Mouse (Mus musculus) macrophage (primary cell): ENCODE measurements around the gene Gprc5a. TPM values are rescaled to one million over a fixed set of nuclear protein-coding genes. Genes with fewer than 3 reads are reported as not detected.

Source experiments
- H3K27ac ChIP-seq: fragments of 350-480 bp; formaldehyde crosslinking; 2 replicates; pipeline ENCODE4 v1.9.0; 2021
- H3K36me3 ChIP-seq: fragments of 350-480 bp; formaldehyde crosslinking; 2 replicates; pipeline ENCODE4 v1.9.0; 2021; ENCODE audit errors: inconsistent target
- H3K4me3 ChIP-seq: fragments of 350-480 bp; formaldehyde crosslinking; 2 replicates; pipeline ENCODE4 v1.9.0; 2021; ENCODE audit errors: inconsistent target
- H3K79me2 ChIP-seq: fragments of 350-480 bp; formaldehyde crosslinking; 2 replicates; pipeline ENCODE4 v1.9.0; 2021; ENCODE audit errors: inconsistent target
- WGBS: methylation state at CpG from one replicate; pipeline ENCODE4 v1.1.7; 2026; ENCODE audit warnings: inconsistent platforms; ENCODE audit not compliant: missing documents; 5-methylcytosine and 5-hydroxymethylcytosine counted together
- polyA plus RNA-seq: library from polyadenylated mRNA; stranded (reverse); fragments of 250-400 nt; gene quantifications from 3 replicates; pipeline ENCODE4 v1.2.4, GENCODE M21; 2018; ENCODE audit warnings: inconsistent platforms
- total RNA-seq, 78 experiments: library from RNA; depleted of rRNA; stranded (reverse); fragments of 250-400 nt; gene quantifications; 1 replicate in 9 of 78; 2 replicates in 24 of 78; 3 replicates in 43 of 78; 4 replicates in 2 of 78; pipeline ENCODE4 v1.2.4; 2018; ENCODE audit warnings: inconsistent platforms in 56 of 78

The Gprc5a gene
- 1 to 10 TPM in 1 of 26 experiments, under 1 TPM in 3, not detected in 22; 0.37 to 1.0 (median 0.55) TPM for total RNA-seq (2018; cell fraction: chromatin; rRNA removed)
- 1 to 10 TPM in 2 of 26 experiments, under 1 TPM in 13, not detected in 11; 0.07 to 1.2 (median 0.19) TPM for total RNA-seq (2018; cell fraction: cytosol; rRNA removed)
- 1 to 10 TPM in 1 of 26 experiments, under 1 TPM in 8, not detected in 17; 0.18 to 1.5 (median 0.44) TPM for total RNA-seq (2018; cell fraction: nucleus; rRNA removed)
- 0.06 to 0.11 TPM in 2 of 3 replicates, not detected in the other for polyA plus RNA-seq

DNA sequence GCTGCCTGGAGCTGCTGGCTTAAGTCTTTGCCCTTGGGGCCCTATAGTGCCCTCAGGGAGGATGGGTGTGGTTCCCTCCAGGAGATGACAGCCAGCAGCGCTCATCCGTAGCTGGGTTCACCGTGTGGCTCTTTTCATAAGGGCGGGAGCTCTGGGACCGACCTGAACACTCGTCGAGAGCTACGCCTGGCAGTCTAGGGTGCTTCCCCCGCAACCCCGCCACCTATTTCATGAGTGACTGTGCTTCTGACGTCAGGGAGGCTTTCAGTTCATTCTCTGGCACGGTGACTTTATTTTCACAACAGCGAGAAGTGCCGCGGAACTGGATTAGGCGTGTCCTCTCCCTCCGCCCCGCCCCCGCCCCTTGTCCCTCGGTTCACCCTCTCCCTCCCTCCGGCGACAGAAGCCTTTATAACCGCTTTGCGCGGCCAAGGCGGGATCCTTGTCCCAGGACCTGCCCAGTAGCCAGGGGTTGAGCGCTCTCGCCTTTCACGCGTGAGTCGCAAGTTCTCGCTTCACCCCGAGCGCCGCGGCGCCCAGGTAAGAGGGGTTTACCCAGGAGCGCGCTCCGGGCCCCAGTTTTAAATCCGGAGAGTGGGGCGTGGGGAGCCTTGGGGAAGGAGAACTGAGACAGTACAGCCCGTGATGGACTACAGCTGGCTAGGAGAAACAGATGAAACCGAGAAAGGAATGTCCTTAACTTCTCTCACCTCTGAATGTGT lies at the start of gene Gprc5a:
TSS of gene Gprc5a (plus strand) at position 416 of the 722 bp plus-strand sequence.
- Histone ChIP-seq H3K4me3 (peak within 1 kb of the TSS; percentile 22), H3K79me2 (no peaks in the 10 kb centered on the region), H3K36me3 (no peaks in the 10 kb centered on the region), H3K27ac (no peak within 1 kb of the TSS)
- 3% methylated on average over 35 of the region's 44 CpGs for WGBS

DNA sequence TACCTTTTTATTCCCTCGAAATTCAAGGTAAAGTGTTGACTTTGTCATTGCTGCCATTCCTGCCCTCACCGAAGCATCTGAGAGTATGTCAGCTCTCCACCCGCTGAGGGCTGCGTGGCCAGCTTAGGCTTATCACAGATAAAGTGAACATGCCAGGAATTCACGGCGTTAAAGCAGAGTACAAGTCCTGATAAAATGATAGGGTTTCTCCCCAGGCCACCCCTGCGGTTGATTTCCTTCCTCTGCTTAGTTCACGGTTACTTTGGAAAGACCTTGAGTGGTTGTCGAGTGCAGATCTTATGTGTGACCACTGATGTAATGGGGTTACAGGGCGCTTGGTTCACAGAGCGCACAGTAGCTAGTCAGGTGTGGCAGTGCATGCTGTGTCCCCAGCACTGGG lies 48.2 kb upstream of the Gprc5a start:
- Histone ChIP-seq H3K36me3 (peaks cover 87% of the 10 kb centered on the region), H3K79me2 (peaks cover 22% of the 10 kb centered on the region)
- 92% methylated on average over 11 of the region's 11 CpGs for WGBS

DNA sequence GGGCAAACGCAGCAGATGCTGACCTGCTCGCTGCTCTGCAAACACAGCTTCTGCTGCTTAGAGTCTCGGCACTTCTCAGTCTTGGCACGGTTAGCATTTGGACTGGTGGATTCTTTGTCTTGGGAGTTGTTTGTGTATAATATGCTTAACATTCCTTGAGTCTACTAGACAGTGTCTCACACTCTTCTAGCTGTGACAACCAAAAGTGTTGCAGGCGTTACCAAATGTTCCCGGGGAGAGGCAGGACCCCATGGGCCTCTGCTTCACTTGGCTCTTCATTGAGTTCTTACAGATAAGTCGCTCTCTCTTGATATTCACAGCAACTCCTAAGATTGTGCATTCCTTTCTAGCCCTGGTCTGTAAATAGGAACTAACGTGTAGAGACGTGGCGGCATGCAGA lies 45.9 kb upstream of the Gprc5a start:
- 95% methylated on average over 10 of the region's 10 CpGs for WGBS
- H3K27ac ChIP-seq: no peak overlapping the region

More for the DNA sequence above, 48.2 kb upstream of the Gprc5a start:
- Histone ChIP-seq H3K27ac (no peak overlapping the region), H3K4me3 (no peak overlapping the region)

DNA sequence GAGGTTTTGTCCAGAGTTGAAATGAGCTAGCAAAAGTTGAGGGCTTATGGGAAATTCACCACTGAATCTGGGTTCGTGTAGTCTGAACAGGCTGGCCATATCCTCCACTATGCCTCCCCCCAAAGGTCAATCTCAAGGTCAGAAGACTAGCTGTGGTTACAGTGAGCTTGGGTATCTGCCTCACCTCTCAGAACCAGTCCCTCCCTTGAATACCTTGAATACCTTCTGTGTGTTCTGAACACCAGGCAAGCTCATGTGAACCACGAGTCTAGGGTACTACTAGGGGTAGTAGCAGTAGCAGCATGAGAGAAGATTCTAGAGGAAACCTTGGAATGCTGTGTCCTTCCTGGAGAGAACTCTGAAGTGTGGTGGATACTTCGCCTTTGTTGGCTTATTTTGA lies 43.8 kb upstream of the Gprc5a start:
- WGBS: 96% methylated on average over 3 of the region's 3 CpGs
- peaks cover 74% of the 10 kb centered on the region for H3K36me3 ChIP-seq
- H3K27ac ChIP-seq: no peak overlapping the region

More for the DNA sequence above, 45.9 kb upstream of the Gprc5a start:
- Histone ChIP-seq H3K36me3 (peaks cover 95% of the 10 kb centered on the region), H3K4me3 (no peak overlapping the region), H3K79me2 (no peaks in the 10 kb centered on the region)

DNA sequence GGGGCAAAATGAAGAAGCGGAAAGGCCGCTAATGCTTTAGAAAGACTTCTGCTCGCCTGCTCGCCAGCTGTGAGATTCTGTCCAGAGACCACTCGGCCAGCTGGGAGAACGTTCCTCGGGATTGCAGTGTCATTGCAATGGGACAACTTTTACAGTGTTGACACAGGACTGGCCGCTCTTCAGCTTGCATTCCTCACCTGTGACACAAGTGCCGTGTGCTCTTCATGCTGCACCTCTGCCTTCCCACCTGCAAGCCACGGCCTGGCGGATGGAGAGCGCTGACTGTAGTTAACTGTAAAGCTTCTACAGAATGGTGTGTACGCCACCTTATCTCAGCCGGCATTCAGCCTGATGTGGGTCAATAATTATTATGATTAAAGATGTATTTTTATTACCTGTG lies 42.1 kb upstream of the Gprc5a start:
- H3K4me3 ChIP-seq: no peak overlapping the region
- H3K27ac ChIP-seq: no peak overlapping the region
- peaks cover 56% of the 10 kb centered on the region for H3K36me3 ChIP-seq
- 95% methylated on average over 14 of the region's 14 CpGs for WGBS
- no peaks in the 10 kb centered on the region for H3K79me2 ChIP-seq

More for the DNA sequence above, 43.8 kb upstream of the Gprc5a start:
- Histone ChIP-seq H3K4me3 (no peak overlapping the region), H3K79me2 (no peaks in the 10 kb centered on the region)

DNA sequence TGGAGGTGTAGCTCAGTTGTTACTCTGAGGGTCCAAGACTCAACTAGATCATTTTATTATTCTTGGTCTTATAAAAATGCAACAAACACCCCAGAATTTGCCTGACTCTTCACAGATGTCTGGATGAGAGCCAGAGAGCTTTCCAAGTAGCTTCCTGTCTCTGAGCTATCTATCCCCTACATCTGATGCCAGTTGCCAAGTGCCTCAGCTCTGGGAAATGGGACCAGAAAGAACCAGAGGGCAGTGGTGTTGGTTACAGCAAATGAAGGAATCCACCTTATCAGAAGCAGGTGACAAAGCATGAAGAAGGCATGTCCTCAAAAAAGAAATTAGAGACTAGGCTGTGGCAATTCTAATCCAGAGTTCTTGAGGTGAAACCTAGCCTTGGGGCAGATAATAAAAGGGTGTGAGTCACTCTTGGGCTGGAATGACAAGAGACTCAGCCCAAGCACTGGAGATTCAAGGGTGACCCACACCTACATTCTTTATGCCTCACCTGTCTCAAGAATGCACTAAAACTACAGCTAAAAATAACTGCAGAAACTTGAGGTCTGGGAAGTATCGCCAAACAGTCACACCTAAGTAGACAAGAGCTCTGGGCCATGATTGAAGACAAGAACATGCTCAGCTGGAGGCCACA lies 40.5 kb upstream of the Gprc5a start:
- H3K36me3 ChIP-seq: peaks cover 41% of the 10 kb centered on the region

DNA sequence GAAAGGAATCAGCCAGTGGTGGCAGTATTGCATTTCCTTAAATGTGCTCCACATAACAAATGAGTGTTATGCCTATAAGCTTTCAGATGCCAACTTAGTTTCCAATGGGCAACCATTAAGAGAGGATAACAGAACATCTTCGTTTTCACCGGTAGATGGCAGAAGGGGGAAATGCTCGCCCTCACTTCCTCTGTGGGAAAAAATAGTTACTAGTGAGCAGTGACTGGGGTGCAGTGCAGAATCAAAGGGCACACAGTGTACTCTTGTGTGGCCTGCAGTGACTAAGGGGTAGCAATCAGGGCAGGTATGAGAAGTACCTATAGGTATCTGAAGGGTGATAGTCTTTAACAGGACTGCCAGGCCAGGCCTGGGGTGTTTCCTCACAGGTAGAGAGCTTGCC lies 39.2 kb upstream of the Gprc5a start:
- H3K27ac ChIP-seq: no peak overlapping the region

More for the DNA sequence above, 40.5 kb upstream of the Gprc5a start:
- WGBS: 93% methylated on average over 1 of the region's 1 CpGs
- H3K27ac ChIP-seq: no peak overlapping the region
- H3K79me2 ChIP-seq: no peaks in the 10 kb centered on the region
- H3K4me3 ChIP-seq: no peak overlapping the region

DNA sequence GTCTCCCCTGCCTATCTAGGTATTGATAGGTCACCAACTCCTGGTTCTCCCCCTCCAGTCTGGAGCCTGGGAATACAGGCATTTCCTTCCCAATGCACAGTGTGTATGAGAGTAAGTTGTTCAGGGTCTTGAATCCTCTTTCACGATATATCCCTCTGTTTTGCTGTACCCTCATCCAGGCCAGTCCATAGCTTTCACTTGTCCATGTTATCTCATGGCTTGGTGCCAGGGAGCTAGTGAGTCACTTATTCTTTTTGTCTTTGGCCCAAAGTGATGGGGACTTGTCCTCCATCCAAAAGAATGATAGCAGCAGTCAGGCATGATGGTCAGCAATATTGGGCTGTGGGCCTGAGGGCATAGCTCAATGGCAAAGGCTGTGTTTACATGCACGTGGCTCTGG lies 38.7 kb upstream of the Gprc5a start:
- H3K27ac ChIP-seq: no peak overlapping the region
- 96% methylated on average over 2 of the region's 2 CpGs for WGBS
- no peak overlapping the region for H3K4me3 ChIP-seq
- H3K79me2 ChIP-seq: no peaks in the 10 kb centered on the region
- peaks cover 23% of the 10 kb centered on the region for H3K36me3 ChIP-seq

More for the DNA sequence above, 39.2 kb upstream of the Gprc5a start:
- Histone ChIP-seq H3K36me3 (peaks cover 28% of the 10 kb centered on the region), H3K4me3 (no peak overlapping the region), H3K79me2 (no peaks in the 10 kb centered on the region)
- 0% methylated on average over 3 of the region's 3 CpGs for WGBS

DNA sequence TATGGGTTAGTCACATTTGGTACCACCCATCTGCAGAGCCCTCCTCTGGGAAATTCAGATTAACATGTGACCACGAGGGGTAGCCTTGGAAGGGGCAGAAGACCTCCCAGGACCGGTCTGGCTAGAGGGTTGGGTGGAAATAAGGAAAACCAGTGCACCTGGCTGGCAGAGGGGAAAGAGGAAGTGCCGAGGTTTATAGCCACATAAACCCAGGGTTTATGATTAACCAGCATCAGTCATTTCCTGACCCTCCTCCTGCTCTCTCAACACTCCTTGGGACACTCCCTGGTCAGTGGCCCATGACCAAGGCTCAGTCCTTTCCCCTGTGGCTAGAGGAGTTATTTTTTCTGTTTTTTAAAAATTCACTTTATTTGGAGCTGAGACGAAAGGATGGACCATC lies 36.2 kb upstream of the Gprc5a start:
- 0 out of 2 replicates have a peak, but pooled peaks cover under 1% of the 10 kb centered on the region for H3K36me3 ChIP-seq
- H3K79me2 ChIP-seq: no peaks in the 10 kb centered on the region
- H3K4me3 ChIP-seq: no peak overlapping the region
- 24% methylated on average over 4 of the region's 4 CpGs for WGBS
- no peak overlapping the region for H3K27ac ChIP-seq

DNA sequence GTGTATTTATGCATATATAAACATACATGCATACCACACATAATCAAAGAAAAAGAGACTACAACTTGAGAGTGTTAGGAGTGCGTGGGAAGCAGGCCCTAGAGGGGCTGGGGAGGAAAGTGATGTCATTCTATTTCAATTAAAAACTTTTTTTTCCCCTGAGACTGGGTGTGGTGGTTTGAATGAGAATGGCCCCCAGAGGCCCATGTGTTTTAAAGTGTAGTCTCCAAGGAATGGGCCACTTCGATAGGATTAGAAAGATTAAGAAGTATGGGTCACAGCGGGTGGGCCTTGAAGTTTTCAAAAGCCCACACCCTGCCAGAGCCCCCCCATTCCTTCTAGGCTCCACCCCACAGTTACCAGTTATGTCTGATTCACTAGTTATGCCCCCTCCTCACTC lies 26.8 kb upstream of the Gprc5a start:
- Histone ChIP-seq H3K79me2 (no peaks in the 10 kb centered on the region), H3K27ac (no peak overlapping the region), H3K4me3 (no peak overlapping the region), H3K36me3 (no peaks in the 10 kb centered on the region)
- WGBS: 91% methylated on average over 2 of the region's 3 CpGs

DNA sequence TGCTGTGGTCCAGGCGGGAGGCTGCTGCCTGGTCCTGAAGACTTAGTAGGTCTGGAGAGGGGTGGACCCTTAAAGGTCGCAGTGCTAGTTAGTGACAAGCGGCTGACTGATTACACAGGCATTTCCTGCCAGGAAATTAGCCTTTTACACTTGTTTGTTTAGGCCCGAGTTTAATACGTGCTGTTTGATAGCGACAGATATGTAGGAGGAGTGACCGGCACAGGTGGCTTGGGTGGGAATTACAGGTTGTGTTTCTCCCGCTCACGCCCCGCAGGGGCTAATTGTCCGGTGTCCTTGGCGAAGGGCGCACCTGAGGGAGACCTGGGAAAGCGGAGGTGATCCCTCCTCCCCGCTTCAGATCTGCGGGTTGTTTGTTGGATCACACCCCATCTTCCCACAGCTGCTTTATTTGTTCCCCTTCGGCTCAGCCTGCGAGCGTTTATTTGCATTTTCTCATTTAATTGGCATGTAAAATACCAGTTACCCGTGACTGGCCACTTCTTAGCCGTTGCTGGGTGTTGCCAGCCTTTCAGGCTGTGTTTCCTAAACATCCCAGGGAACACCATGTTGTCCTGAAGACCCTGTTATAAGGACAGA lies 25.1 kb upstream of the Gprc5a start:
- Histone ChIP-seq H3K79me2 (no peaks in the 10 kb centered on the region), H3K4me3 (no peak overlapping the region), H3K27ac (no peak overlapping the region), H3K36me3 (no peaks in the 10 kb centered on the region)
- WGBS: 11% methylated on average over 21 of the region's 21 CpGs

DNA sequence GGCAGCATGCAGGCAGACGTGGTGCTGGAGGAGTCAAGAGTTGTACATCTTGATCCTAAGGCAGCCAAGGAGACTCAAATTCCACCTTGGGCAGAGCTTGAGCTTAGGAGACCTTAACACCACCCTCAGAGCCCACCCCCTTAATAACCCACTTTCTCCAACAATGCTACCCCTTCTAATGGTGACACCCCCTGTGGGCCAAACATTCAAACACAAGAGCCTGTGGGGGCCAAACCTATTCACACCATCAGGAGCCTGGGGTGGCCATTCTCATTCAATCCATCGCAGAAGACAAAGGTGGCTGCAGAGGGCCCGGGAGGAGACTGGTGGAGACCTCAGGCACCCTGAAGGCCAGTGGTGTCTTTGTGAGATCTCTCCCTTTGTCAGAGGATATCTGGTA lies 23.5 kb upstream of the Gprc5a start:
- no peak overlapping the region for H3K27ac ChIP-seq
- 92% methylated on average over 2 of the region's 3 CpGs for WGBS
- no peaks in the 10 kb centered on the region for H3K79me2 ChIP-seq
- no peak overlapping the region for H3K4me3 ChIP-seq
- no peaks in the 10 kb centered on the region for H3K36me3 ChIP-seq

DNA sequence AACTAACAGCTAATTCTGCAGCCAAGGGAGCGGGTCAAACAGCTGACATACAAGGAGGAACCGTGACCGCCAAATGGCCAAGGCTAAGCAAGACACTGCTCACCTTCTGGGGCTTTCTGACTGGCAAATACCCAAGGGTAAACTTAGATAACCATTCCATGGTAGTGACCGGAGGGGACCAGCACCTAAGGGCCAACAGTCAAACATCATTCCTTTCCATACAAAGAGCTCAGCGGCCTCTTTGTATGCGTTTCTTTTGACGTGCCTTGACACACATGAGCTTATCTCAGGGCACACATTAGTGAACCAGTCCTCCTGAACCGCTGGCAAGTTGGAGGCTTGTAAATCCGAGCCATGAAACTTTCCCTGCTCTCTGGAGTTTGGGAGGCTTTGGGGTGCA lies 18.2 kb upstream of the Gprc5a start:
- H3K36me3 ChIP-seq: no peaks in the 10 kb centered on the region
- 77% methylated on average over 8 of the region's 9 CpGs for WGBS
- H3K4me3 ChIP-seq: no peak overlapping the region
- H3K27ac ChIP-seq: no peak overlapping the region
- no peaks in the 10 kb centered on the region for H3K79me2 ChIP-seq

DNA sequence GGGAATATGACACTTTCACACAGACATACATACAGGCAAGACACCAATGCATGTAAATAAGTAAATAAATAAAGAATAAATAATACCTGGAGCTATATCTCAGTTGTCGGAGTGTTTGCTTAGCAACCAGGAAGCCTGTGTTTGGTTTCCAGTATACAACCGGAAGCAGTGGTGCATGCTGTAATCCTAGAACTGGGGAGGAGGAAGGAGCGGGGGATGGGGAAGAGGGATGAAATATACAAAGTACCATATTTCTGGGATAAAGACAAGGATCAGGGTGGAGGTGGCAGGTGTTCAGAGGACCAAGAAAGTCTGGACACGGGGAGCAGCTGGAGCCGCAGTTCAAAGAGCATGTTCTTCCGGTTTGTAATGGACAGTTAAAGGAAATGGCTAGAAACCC lies 16.9 kb upstream of the Gprc5a start:
- Histone ChIP-seq H3K27ac (no peak overlapping the region), H3K79me2 (no peaks in the 10 kb centered on the region)
- 75% methylated on average over 6 of the region's 6 CpGs for WGBS

DNA sequence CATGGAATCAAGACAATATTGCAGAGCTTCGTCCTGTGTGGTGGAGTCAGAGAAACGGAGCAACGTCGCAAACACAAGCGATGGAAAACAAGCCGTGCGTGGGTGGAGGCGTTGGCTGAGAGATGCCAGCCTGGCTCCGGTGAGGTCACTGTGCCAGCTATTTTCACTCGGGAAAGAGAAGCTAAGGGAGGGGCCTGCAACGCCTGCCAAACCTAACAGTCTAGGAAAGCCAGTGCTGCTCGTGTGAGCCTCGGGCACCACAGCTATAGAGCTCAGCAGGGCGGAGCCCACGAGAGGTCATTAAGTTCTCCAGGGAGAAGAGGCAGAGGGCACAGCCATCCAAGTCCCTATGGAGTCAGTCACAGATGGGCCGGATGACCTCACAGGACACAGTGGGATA lies 16.5 kb upstream of the Gprc5a start:
- Histone ChIP-seq H3K79me2 (no peaks in the 10 kb centered on the region), H3K27ac (no peak overlapping the region), H3K4me3 (no peak overlapping the region), H3K36me3 (no peaks in the 10 kb centered on the region)
- WGBS: 89% methylated on average over 11 of the region's 16 CpGs

More for the DNA sequence above, 16.9 kb upstream of the Gprc5a start:
- H3K4me3 ChIP-seq: no peak overlapping the region
- H3K36me3 ChIP-seq: no peaks in the 10 kb centered on the region
